Mouse (Mus musculus): Measurements from ENCODE around the gene Cpne5.

- TF ChIP-seq CTCF (IDR thresholded peaks at IDR 0.05; ENCODE audit: control insufficient read depth, insufficient read depth, insufficient read length) (no peak), MAX (IDR thresholded peaks at IDR 0.05) (no peak), USF1 (IDR thresholded peaks at IDR 0.05; ENCODE audit: low read depth) (peak; percentile 48), CEBPB (IDR thresholded peaks at IDR 0.05; ENCODE audit: low read depth) (no peak), FOSL1 (IDR thresholded peaks at IDR 0.05; ENCODE audit: insufficient read depth, low read length, poor library complexity, severe bottlenecking) (no peak), MYOD1 (IDR thresholded peaks at IDR 0.05; ENCODE audit: control insufficient read depth, insufficient read length, low read depth) (no peak)
Observed at GRCm38 (mm10) chr17:29123578-29124174, 114.3 kb downstream of the Cpne5 start.

All from C2C12 (cell line).